Mouse (Mus musculus): ENCODE data around the gene Trim16. TPM values are rescaled to one million over a fixed set of nuclear protein-coding genes. Genes with fewer than 3 reads are reported as not detected.

The Trim16 gene
- polyA plus RNA-seq, 1 experiment from 2014 or later: 5.8 TPM

DNA sequence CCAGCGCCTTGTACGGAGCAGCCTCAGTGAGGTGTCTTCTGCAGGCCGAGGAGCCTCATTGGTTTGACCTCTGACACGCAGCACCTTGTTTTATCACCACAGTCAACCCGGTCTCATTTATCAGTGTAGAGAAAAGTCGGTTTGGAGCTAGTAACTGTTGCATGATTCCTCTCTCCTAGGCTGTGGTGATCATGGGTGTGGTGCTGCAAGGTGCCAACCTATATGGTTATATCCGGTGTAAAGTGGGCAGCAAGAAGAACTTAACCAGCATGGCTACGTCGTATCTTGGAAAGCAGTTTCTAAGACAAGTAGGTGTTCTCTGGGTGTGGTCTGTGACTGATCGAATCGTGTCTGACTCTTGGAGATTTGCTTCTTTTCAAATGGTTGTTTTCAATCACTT lies 71.7 kb downstream of the Trim16 start:
- H3K4me3 ChIP-seq (ENCODE audit: low read length): no peak overlapping the region
- H3K4me1 ChIP-seq (ENCODE audit: control insufficient read depth, insufficient read depth, low read length): no peaks in the 10 kb centered on the region
- no peaks in the 10 kb centered on the region for H3K9me3 ChIP-seq (replicated peaks; ENCODE audit: control insufficient read depth, low read length)
- 89% methylated on average over 11 of the region's 11 CpGs for WGBS
- no peak for ATAC-seq (replicated peaks; ENCODE audit: extremely low read depth, insufficient read depth, low FRiP score)
- no peak overlapping the region for H3K4me2 ChIP-seq (ENCODE audit: low read depth, low read length)
- no peak overlapping the region for H3K9ac ChIP-seq (ENCODE audit: low read length)
- H3K36me3 ChIP-seq (ENCODE audit: control insufficient read depth, insufficient read depth): peaks cover 17% of the 10 kb centered on the region
- H3K27ac ChIP-seq (ENCODE audit: low read length): no peak overlapping the region
- no peaks in the 10 kb centered on the region for H3K27me3 ChIP-seq (ENCODE audit: control insufficient read depth, insufficient read depth, low read length)

Other genes starting within 250 kb of the Trim16 start
- gene Trpv2, start 245.7 kb upstream of the Trim16 start, polyA plus RNA-seq (2015; fragmentation: Nextera tagmentation; extraction: Ambion mirVana): 6.1 and 6.8 TPM in 2 replicates
- gene Lrrc75a, start 171.7 kb upstream of the Trim16 start, polyA plus RNA-seq (2015; fragmentation: Nextera tagmentation; extraction: Ambion mirVana): 11.4 and 15.2 TPM in 2 replicates
- gene Mmgt2, start 171.6 kb upstream of the Trim16 start, polyA plus RNA-seq (2015; fragmentation: Nextera tagmentation; extraction: Ambion mirVana): 48.8 and 49.0 TPM in 2 replicates
- gene Zfp287, start 88.3 kb upstream of the Trim16 start, polyA plus RNA-seq (2015; fragmentation: Nextera tagmentation; extraction: Ambion mirVana): 3.9 and 4.1 TPM in 2 replicates
- gene Gm10428, start 67.1 kb upstream of the Trim16 start, polyA plus RNA-seq (2015; fragmentation: Nextera tagmentation; extraction: Ambion mirVana): not detected in 2 replicates
- 8.7 and 8.9 TPM in 2 replicates for gene Zfp286, start 30.8 kb upstream of the Trim16 start, polyA plus RNA-seq (2015; fragmentation: Nextera tagmentation; extraction: Ambion mirVana)
- gene Fbxw10, start 26.8 kb downstream of the Trim16 start, polyA plus RNA-seq (2015; fragmentation: Nextera tagmentation; extraction: Ambion mirVana): 0.25 and 0.45 TPM in 2 replicates
- gene Tvp23b, start 59.2 kb downstream of the Trim16 start, polyA plus RNA-seq (2015; fragmentation: Nextera tagmentation; extraction: Ambion mirVana): 45.6 and 54.9 TPM in 2 replicates
- 0.41 TPM in 1 of 2 replicates, not detected in the other for gene Cdrt4, start 131.0 kb downstream of the Trim16 start, polyA plus RNA-seq (2015; fragmentation: Nextera tagmentation; extraction: Ambion mirVana)
- not detected in 2 replicates for gene Tekt3, start 241.4 kb downstream of the Trim16 start, polyA plus RNA-seq (2015; fragmentation: Nextera tagmentation; extraction: Ambion mirVana)

All from heart, embryonic 16.5 days (tissue).